Mouse (Mus musculus) CD8-positive naive resting alpha-beta T cell, adult 2 months (primary cell): ENCODE data around the gene Fam102a.

Experiments
- DNase-seq, 2 experiments: peaks; one replicate each; pipeline ENCODE4 v3.0.0; 2022; ENCODE audit warnings: low read depth in 2 of 2, low spot score in 2 of 2

Gene Fam102a

GRCm38 (mm10) chr2:32576532-32576931, 41.4 kb downstream of the Fam102a start:
- DNase-seq: no peak

GRCm38 (mm10) chr2:32578146-32579046, 43.3 kb downstream of the Fam102a start:
- no peak for DNase-seq

GRCm38 (mm10) chr2:32581450-32582095, 46.4 kb downstream of the Fam102a start:
- no peak for DNase-seq

GRCm38 (mm10) chr2:32582830-32583799, 48.0 kb downstream of the Fam102a start:
- peak; percentile 74 to 80 for DNase-seq

- DNase-seq: no peak
Observed at GRCm38 (mm10) chr2:32585149-32585714, 50.1 kb downstream of the Fam102a start.

- peak; percentile 72 to 86 for DNase-seq
Observed at GRCm38 (mm10) chr2:32586871-32587351, 51.8 kb downstream of the Fam102a start, which contains the start of gene St6galnac4. Gene St6galnac4, plus strand, starts transcription at chr2:32587095.

GRCm38 (mm10) chr2:32587731-32588321, 52.7 kb downstream of the Fam102a start:
- DNase-seq: peak; percentile 45 to 52

- no peak for DNase-seq
Observed at GRCm38 (mm10) chr2:32589213-32589795, 54.2 kb downstream of the Fam102a start.

GRCm38 (mm10) chr2:32590224-32590623, 55.1 kb downstream of the Fam102a start:
- DNase-seq: no peak

GRCm38 (mm10) chr2:32591249-32591648, 56.1 kb downstream of the Fam102a start:
- DNase-seq: no peak

GRCm38 (mm10) chr2:32596725-32597124, 61.6 kb downstream of the Fam102a start:
- no peak for DNase-seq

- DNase-seq: no peak
Observed at GRCm38 (mm10) chr2:32597248-32597647, 62.1 kb downstream of the Fam102a start.

- DNase-seq: no peak
Observed at GRCm38 (mm10) chr2:32597699-32598098, 62.6 kb downstream of the Fam102a start.

- no peak for DNase-seq
Observed at GRCm38 (mm10) chr2:32598506-32598905, 63.4 kb downstream of the Fam102a start.

GRCm38 (mm10) chr2:32599409-32599808, 64.3 kb downstream of the Fam102a start, which contains the start of gene St6galnac6:
Gene St6galnac6, plus strand, starts transcription at chr2:32599709.
- DNase-seq: no peak

- peak in 1 of 2 experiments; percentile 9 for DNase-seq
Observed at GRCm38 (mm10) chr2:32601417-32602065, 66.4 kb downstream of the Fam102a start.

- peak; percentile 85 to 91 for DNase-seq
Observed at GRCm38 (mm10) chr2:32602600-32603054, 67.5 kb downstream of the Fam102a start.

- no peak for DNase-seq
Observed at GRCm38 (mm10) chr2:32604631-32605030, 69.5 kb downstream of the Fam102a start.
